Mouse (Mus musculus): ENCODE data around the gene Trim65. TPM values are rescaled to one million over a fixed set of nuclear protein-coding genes. Genes with fewer than 3 reads are reported as not detected.

Trim65 gene
- polyA plus RNA-seq, 1 experiment = 13.3 TPM

- WGBS = under 1% methylated on average over 60 of the region's 60 CpGs
- Histone ChIP-seq H3K4me1 (ENCODE audit: control insufficient read depth, insufficient read depth, insufficient read length, low read length) (peaks cover 8% of the 10 kb centered on the region; the same call in 1 of the 2 replicates), H3K4me3 (ENCODE audit: low read depth, low read length) (peak within 1 kb of the TSS; percentile 78), H3K27me3 (ENCODE audit: control insufficient read depth, insufficient read depth, low read length) (no peaks in the 10 kb centered on the region), H3K36me3 (ENCODE audit: control insufficient read depth, insufficient read depth, low read length) (peaks cover 1% of the 10 kb centered on the region; the same call in 1 of the 2 replicates), H3K27ac (ENCODE audit: insufficient read depth, low read depth, low read length) (0 out of 2 replicates have a peak within 1 kb of the TSS, but pooled peaks have one; percentile 0)
- TF ChIP-seq POLR2A (IDR thresholded peaks at IDR 0.05; ENCODE audit: low read depth, low read length) = peak; percentile 65; the same call in 1 of the 2 replicates
- TF ChIP-seq CTCF (IDR thresholded peaks at IDR 0.05; ENCODE audit: extremely low read depth, insufficient read length, insufficient replicate concordance, low read depth, low read length) = peak; percentile 81
These were observed 7.7 kb upstream of the Trim65 start, which contains the start of gene Mrpl38 for GRCm38 (mm10) chr11:116138468-116139138. Gene Mrpl38, minus strand, starts transcription at chr11:116138868.

- no peak for TF ChIP-seq POLR2A (IDR thresholded peaks at IDR 0.05; ENCODE audit: low read depth, low read length)
- no peak for TF ChIP-seq CTCF (IDR thresholded peaks at IDR 0.05; ENCODE audit: extremely low read depth, insufficient read length, insufficient replicate concordance, low read depth, low read length)
These were observed 7.2 kb upstream of the Trim65 start for GRCm38 (mm10) chr11:116138096-116138467.

DNA sequence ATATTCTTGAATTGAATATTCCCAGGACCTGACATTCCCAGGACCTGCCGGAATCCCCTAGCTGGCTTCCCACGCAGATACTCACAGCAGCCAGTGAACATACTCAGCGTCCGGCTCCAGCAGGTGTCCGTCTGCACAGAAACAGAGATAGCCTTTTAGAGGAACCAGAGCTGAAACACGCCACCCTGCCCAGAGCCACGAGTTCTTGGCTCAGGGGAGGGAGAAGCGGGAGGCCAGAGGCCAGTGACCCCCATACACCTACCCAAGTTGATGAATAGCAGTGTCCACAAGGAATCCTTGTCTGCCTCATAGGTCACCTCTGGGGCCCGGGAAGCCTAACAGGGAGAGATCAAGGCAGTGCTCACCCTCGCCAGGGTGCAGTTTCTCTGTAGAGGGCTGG, 3.2 kb upstream of the Trim65 start:
- Histone ChIP-seq H3K4me1 (ENCODE audit: control insufficient read depth, insufficient read depth, insufficient read length, low read length) (peaks cover 17% of the 10 kb centered on the region), H3K27me3 (ENCODE audit: control insufficient read depth, insufficient read depth, low read length) (no peaks in the 10 kb centered on the region), H3K27ac (ENCODE audit: insufficient read depth, low read depth, low read length) (no peak overlapping the region), H3K4me3 (ENCODE audit: low read depth, low read length) (no peak overlapping the region), H3K36me3 (ENCODE audit: control insufficient read depth, insufficient read depth, low read length) (peaks cover 2% of the 10 kb centered on the region; the same call in 1 of the 2 replicates)
- WGBS = 87% methylated on average over 10 of the region's 10 CpGs
- TF ChIP-seq CTCF (IDR thresholded peaks at IDR 0.05; ENCODE audit: extremely low read depth, insufficient read length, insufficient replicate concordance, low read depth, low read length) = no peak
- no peak for TF ChIP-seq POLR2A (IDR thresholded peaks at IDR 0.05; ENCODE audit: low read depth, low read length)

More at GRCm38 (mm10) chr11:116138096-116138467, 7.2 kb upstream of the Trim65 start:
- peak overlapping the region; percentile 78 for H3K4me3 ChIP-seq (ENCODE audit: low read depth, low read length)
- H3K36me3 ChIP-seq (ENCODE audit: control insufficient read depth, insufficient read depth, low read length) = peaks cover under 1% of the 10 kb centered on the region; the same call in 1 of the 2 replicates
- no peaks in the 10 kb centered on the region for H3K27me3 ChIP-seq (ENCODE audit: control insufficient read depth, insufficient read depth, low read length)
- under 1% methylated on average over 20 of the region's 20 CpGs for WGBS
- H3K4me1 ChIP-seq (ENCODE audit: control insufficient read depth, insufficient read depth, insufficient read length, low read length) = peaks cover 8% of the 10 kb centered on the region; the same call in 1 of the 2 replicates
- no peak overlapping the region for H3K27ac ChIP-seq (ENCODE audit: insufficient read depth, low read depth, low read length)

GRCm38 (mm10) chr11:116133497-116133896, 2.6 kb upstream of the Trim65 start:
- H3K4me1 ChIP-seq (ENCODE audit: control insufficient read depth, insufficient read depth, insufficient read length, low read length) = peaks cover 16% of the 10 kb centered on the region
- TF ChIP-seq POLR2A (IDR thresholded peaks at IDR 0.05; ENCODE audit: low read depth, low read length) (no peak), CTCF (IDR thresholded peaks at IDR 0.05; ENCODE audit: extremely low read depth, insufficient read length, insufficient replicate concordance, low read depth, low read length) (no peak)
- 74% methylated on average over 5 of the region's 5 CpGs for WGBS
- no peaks in the 10 kb centered on the region for H3K27me3 ChIP-seq (ENCODE audit: control insufficient read depth, insufficient read depth, low read length)
- peaks cover 2% of the 10 kb centered on the region; the same call in 1 of the 2 replicates for H3K36me3 ChIP-seq (ENCODE audit: control insufficient read depth, insufficient read depth, low read length)
- H3K4me3 ChIP-seq (ENCODE audit: low read depth, low read length) = no peak overlapping the region
- no peak overlapping the region for H3K27ac ChIP-seq (ENCODE audit: insufficient read depth, low read depth, low read length)

GRCm38 (mm10) chr11:116132366-116133333, 1.7 kb upstream of the Trim65 start:
- peaks cover 6% of the 10 kb centered on the region; the same call in 1 of the 2 replicates for H3K36me3 ChIP-seq (ENCODE audit: control insufficient read depth, insufficient read depth, low read length)
- H3K27ac ChIP-seq (ENCODE audit: insufficient read depth, low read depth, low read length) = no peak overlapping the region
- H3K4me1 ChIP-seq (ENCODE audit: control insufficient read depth, insufficient read depth, insufficient read length, low read length) = peaks cover 18% of the 10 kb centered on the region
- WGBS = 80% methylated on average over 16 of the region's 16 CpGs
- no peak overlapping the region for H3K4me3 ChIP-seq (ENCODE audit: low read depth, low read length)
- H3K27me3 ChIP-seq (ENCODE audit: control insufficient read depth, insufficient read depth, low read length) = no peaks in the 10 kb centered on the region
- no peak for TF ChIP-seq POLR2A (IDR thresholded peaks at IDR 0.05; ENCODE audit: low read depth, low read length)
- no peak for TF ChIP-seq CTCF (IDR thresholded peaks at IDR 0.05; ENCODE audit: extremely low read depth, insufficient read length, insufficient replicate concordance, low read depth, low read length)

GRCm38 (mm10) chr11:116131349-116132170, 632 bp upstream of the Trim65 start:
- Histone ChIP-seq H3K27ac (ENCODE audit: insufficient read depth, low read depth, low read length) (peak overlapping the region; percentile 97), H3K4me1 (ENCODE audit: control insufficient read depth, insufficient read depth, insufficient read length, low read length) (peaks cover 23% of the 10 kb centered on the region), H3K36me3 (ENCODE audit: control insufficient read depth, insufficient read depth, low read length) (peaks cover 14% of the 10 kb centered on the region), H3K4me3 (ENCODE audit: low read depth, low read length) (peak overlapping the region; percentile 73), H3K27me3 (ENCODE audit: control insufficient read depth, insufficient read depth, low read length) (no peaks in the 10 kb centered on the region)
- 72% methylated on average over 15 of the region's 15 CpGs for WGBS
- TF ChIP-seq POLR2A (IDR thresholded peaks at IDR 0.05; ENCODE audit: low read depth, low read length) = no peak
